Mouse (Mus musculus) olfactory bulb, adult 2 months (tissue): Measurements from ENCODE around the gene Gbe1. TPM values are rescaled to one million over a fixed set of nuclear protein-coding genes. Genes with fewer than 3 reads are reported as not detected.

Experiments used
- H3K27ac ChIP-seq: fragments of 200-500 bp; 2 replicates; pipeline ENCODE4 v1.5.1; 2012; ENCODE audit warnings: low read depth, low read length; ENCODE audit not compliant: insufficient read depth
- H3K4me1 ChIP-seq: fragments of 200-500 bp; 2 replicates; pipeline ENCODE4 v1.6.1; 2012; ENCODE audit warnings: low read length; ENCODE audit not compliant: control insufficient read depth, insufficient read depth
- H3K4me3 ChIP-seq: fragments of 200-500 bp; 2 replicates; pipeline ENCODE4 v1.5.1; 2012; ENCODE audit warnings: mild to moderate bottlenecking, low read depth, low read length, moderate library complexity; ENCODE audit not compliant: insufficient read depth
- CTCF ChIP-seq: fragments of 200-500 bp; IDR thresholded peaks from 2 replicates; pipeline ENCODE4 v1.5.1; 2012; ENCODE audit warnings: low read depth, mild to moderate bottlenecking, low read length, moderate library complexity; ENCODE audit not compliant: insufficient read depth
- POLR2A ChIP-seq: fragments of 200-500 bp; IDR thresholded peaks from 2 replicates; pipeline ENCODE4 v1.6.1; 2012; ENCODE audit warnings: mild to moderate bottlenecking, low read depth, low read length, moderate library complexity; ENCODE audit not compliant: insufficient read depth
- WGBS: fragments of 180-500 bp; shearing (Covaris S2); methylation state at CpG from one replicate; pipeline ENCODE4 v1.1.7; 2018; 5-methylcytosine and 5-hydroxymethylcytosine counted together
- polyA plus RNA-seq: library from polyadenylated mRNA; stranded (reverse); fragments of >200 nt; gene quantifications from 2 replicates; pipeline ENCODE4 v1.2.4, GENCODE M21; 2012; ENCODE audit warnings: low replicate concordance; ENCODE audit not compliant: missing spikeins, insufficient read depth, insufficient read length

The Gbe1 gene
- polyA plus RNA-seq, 1 experiment, result not detected

- TF ChIP-seq CTCF, result no peak
- TF ChIP-seq POLR2A, result no peak
- WGBS, result 91% methylated on average over 3 of the region's 3 CpGs
Observed at GRCm38 (mm10) chr16:70602326-70602725, 288.6 kb downstream of the Gbe1 start.

GRCm38 (mm10) chr16:70608358-70608757 lies 294.6 kb downstream of the Gbe1 start:
- no peak for TF ChIP-seq CTCF
- TF ChIP-seq POLR2A, result no peak
- 79% methylated on average over 2 of the region's 2 CpGs for WGBS

More at GRCm38 (mm10) chr16:70602326-70602725, 288.6 kb downstream of the Gbe1 start:
- Histone ChIP-seq H3K27ac (no peak overlapping the region), H3K4me3 (no peak overlapping the region), H3K4me1 (no peaks in the 10 kb centered on the region)

GRCm38 (mm10) chr16:70617691-70618090 lies 303.9 kb downstream of the Gbe1 start:
- TF ChIP-seq CTCF, result no peak
- no peak for TF ChIP-seq POLR2A
- Histone ChIP-seq H3K4me3 (no peak overlapping the region), H3K4me1 (peaks cover 3% of the 10 kb centered on the region; the same call in 1 of the 2 replicates), H3K27ac (no peak overlapping the region)
- 33% methylated on average over 1 of the region's 1 CpGs for WGBS

More at GRCm38 (mm10) chr16:70608358-70608757, 294.6 kb downstream of the Gbe1 start:
- Histone ChIP-seq H3K4me3 (no peak overlapping the region), H3K4me1 (no peaks in the 10 kb centered on the region), H3K27ac (no peak overlapping the region)

GRCm38 (mm10) chr16:70618168-70618567 lies 304.4 kb downstream of the Gbe1 start:
- Histone ChIP-seq H3K27ac (peak overlapping the region; percentile 87), H3K4me1 (peaks cover 3% of the 10 kb centered on the region; the same call in 1 of the 2 replicates), H3K4me3 (no peak overlapping the region)
- no peak for TF ChIP-seq CTCF
- no peak for TF ChIP-seq POLR2A
- 83% methylated on average over 3 of the region's 3 CpGs for WGBS
